Comparison of ENCODE assay signal across 17 mouse cellular contexts in the genomic region with DNA sequence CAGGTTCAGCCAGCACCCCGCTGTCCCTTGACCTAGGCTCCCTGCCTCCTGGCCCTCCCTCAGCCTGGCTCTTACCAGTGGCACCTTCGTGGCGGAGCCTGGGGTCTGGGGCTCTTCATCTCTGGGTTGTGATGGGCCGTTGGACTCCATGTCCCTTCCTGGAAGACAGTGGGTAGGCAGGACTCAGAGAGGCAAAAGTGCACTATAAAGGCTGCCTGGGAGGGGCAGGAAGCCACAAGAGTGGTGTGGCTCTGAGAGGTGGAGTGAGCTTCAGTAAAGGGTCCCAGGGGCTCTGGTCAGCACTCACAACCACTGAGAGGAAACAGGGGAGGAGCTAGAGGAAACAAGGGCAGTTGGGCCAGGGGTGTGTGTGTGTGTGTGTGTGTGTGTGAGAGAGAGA. TPM values are rescaled to one million over a fixed set of nuclear protein-coding genes. Genes with fewer than 3 reads are reported as not detected.
A peak's percentile ranks its signal among the peaks of the same experiment; 100 is the strongest.
DNase-seq lines count a peak whose midpoint lies in the region; ATAC-seq and TF ChIP-seq lines count a peak whose summit lies in the region.
"Had no signal": no experiment of that assay in that cellular context is flagged by ENCODE, and none has a peak within 500 bp of the region (broad histone marks: within the 10 kb centered on the region; RNA-seq: fewer than 3 reads in every experiment).

No protein-coding gene starts in this region.

- no peak for TF ChIP-seq CTCF in kidney, adult 2 months (conservative IDR thresholded peaks at IDR 0.05; ENCODE audit: insufficient read depth, insufficient read length, low read depth, low read length)
- TF ChIP-seq CTCF in E14TG2a.4 (conservative IDR thresholded peaks at IDR 0.05; ENCODE audit: low read length): no peak
- TF ChIP-seq CTCF in left cerebral cortex, adult 2 months (IDR thresholded peaks at IDR 0.05): no peak

- H3K27ac ChIP-seq in kidney, adult 2 months (ENCODE audit: insufficient read depth, low read depth, low read length): no peak overlapping the region
- H3K27ac ChIP-seq in kidney, embryonic 14.5 days (ENCODE audit: low read depth, low read length): no peak overlapping the region
- no peak overlapping the region for H3K27ac ChIP-seq in left cerebral cortex, adult 2 months
- no peak overlapping the region for H3K27ac ChIP-seq in forebrain, embryonic 10.5 days
- H3K27ac ChIP-seq: embryonic facial prominence, embryonic 10.5 days; forebrain, embryonic 13.5 days; hindbrain, postnatal 0 days; neural tube, embryonic 12.5 days had no signal

- TF ChIP-seq POLR2A in kidney, adult 2 months (IDR thresholded peaks at IDR 0.05; ENCODE audit: low read depth, low read length): no peak

- peak; percentile 5 for DNase-seq in kidney, adult 2 months
- peak; percentile 97 for DNase-seq in 416B (ENCODE audit: low read depth)
- no peak for DNase-seq in left cerebral cortex, adult 2 months (ENCODE audit: extremely low spot score in 1 of 2, low spot score in 2 of 2)
- no peak for DNase-seq in adrenal gland, postnatal 36 days
- no peak for DNase-seq in forebrain, embryonic 10.5 days (ENCODE audit: extremely low spot score, low spot score)
- DNase-seq: right cerebral cortex, postnatal 14 days had no signal

- no peak for ATAC-seq in kidney, embryonic 14.5 days (ENCODE audit: low FRiP score, low TSS enrichment)
- ATAC-seq in megakaryocyte, adult 5-6 weeks (ENCODE audit: poor library complexity, severe bottlenecking): peak; percentile 60
- ATAC-seq: forebrain, embryonic 13.5 days; hindbrain, postnatal 0 days had no signal

- 65% methylated on average over 4 of the region's 4 CpGs for WGBS in kidney, adult 2 months
- 58% methylated on average over 4 of the region's 4 CpGs for WGBS in kidney, embryonic 14.5 days
- WGBS in forebrain, embryonic 10.5 days: 91% methylated on average over 4 of the region's 4 CpGs

- no peaks in the 10 kb centered on the region for H3K27me3 ChIP-seq in kidney, adult 2 months (replicated peaks; ENCODE audit: control insufficient read depth, insufficient read depth, low read length)
- no peaks in the 10 kb centered on the region for H3K27me3 ChIP-seq in kidney, embryonic 14.5 days (ENCODE audit: control insufficient read depth, insufficient read depth, low read length)
- peaks cover 46% of the 10 kb centered on the region for H3K27me3 ChIP-seq in E14TG2a.4 (ENCODE audit: insufficient read depth, low read length)
- H3K27me3 ChIP-seq in forebrain, embryonic 10.5 days (ENCODE audit: poor library complexity, severe bottlenecking): no peaks in the 10 kb centered on the region
- H3K27me3 ChIP-seq: forebrain, embryonic 13.5 days; neural tube, embryonic 12.5 days had no signal

- intact Hi-C loops in left cerebral cortex, adult 2 months (cut with DNase I): no loop called here

- H3K9ac ChIP-seq in kidney, embryonic 14.5 days (ENCODE audit: low read depth, low read length): no peak overlapping the region
- H3K9ac ChIP-seq: forebrain, embryonic 13.5 days; neural tube, embryonic 12.5 days had no signal

- no peaks in the 10 kb centered on the region for H3K9me3 ChIP-seq in kidney, embryonic 14.5 days (ENCODE audit: control insufficient read depth, low read length)
- no peaks in the 10 kb centered on the region for H3K9me3 ChIP-seq in E14TG2a.4 (ENCODE audit: low read length)
- H3K9me3 ChIP-seq in forebrain, embryonic 10.5 days: no peaks in the 10 kb centered on the region
- H3K9me3 ChIP-seq: embryonic facial prominence, embryonic 10.5 days; forebrain, embryonic 13.5 days; G1E; neural tube, embryonic 12.5 days had no signal

- H3K4me2 ChIP-seq in kidney, embryonic 14.5 days (replicated peaks; ENCODE audit: low read depth, low read length): no peak overlapping the region
- H3K4me2 ChIP-seq: forebrain, embryonic 13.5 days; neural tube, embryonic 12.5 days had no signal

- no peak overlapping the region for H3K4me3 ChIP-seq in kidney, adult 2 months (ENCODE audit: insufficient read depth, low read depth, low read length)
- no peak overlapping the region for H3K4me3 ChIP-seq in kidney, embryonic 14.5 days (ENCODE audit: low read length)
- peak overlapping the region; percentile 45; the same call in 1 of the 2 replicates for H3K4me3 ChIP-seq in E14TG2a.4 (replicated peaks; ENCODE audit: low read length)
- no peak overlapping the region for H3K4me3 ChIP-seq in left cerebral cortex, adult 2 months
- H3K4me3 ChIP-seq in forebrain, embryonic 10.5 days: no peak overlapping the region
- H3K4me3 ChIP-seq: embryonic facial prominence, embryonic 10.5 days; forebrain, embryonic 13.5 days; neural tube, embryonic 12.5 days had no signal

- H3K36me3 ChIP-seq in kidney, adult 2 months (ENCODE audit: control insufficient read depth, insufficient read depth, low read length): no peaks in the 10 kb centered on the region
- peaks cover 31% of the 10 kb centered on the region; the same call in 1 of the 2 replicates for H3K36me3 ChIP-seq in kidney, embryonic 14.5 days (ENCODE audit: control insufficient read depth, insufficient read depth, low read length)
- H3K36me3 ChIP-seq in E14TG2a.4 (ENCODE audit: insufficient read depth, low read length): no peaks in the 10 kb centered on the region
- H3K36me3 ChIP-seq in forebrain, embryonic 10.5 days (replicated peaks): peaks cover 12% of the 10 kb centered on the region
- H3K36me3 ChIP-seq: G1E had no signal

- 0 out of 2 replicates have a peak, but pooled peaks cover 3% of the 10 kb centered on the region for H3K4me1 ChIP-seq in kidney, adult 2 months (ENCODE audit: control insufficient read depth, insufficient read depth, low read length)
- peaks cover 4% of the 10 kb centered on the region; the same call in 1 of the 2 replicates for H3K4me1 ChIP-seq in kidney, embryonic 14.5 days (ENCODE audit: control insufficient read depth, insufficient read depth, low read length)
- peaks cover 9% of the 10 kb centered on the region for H3K4me1 ChIP-seq in E14TG2a.4 (replicated peaks; ENCODE audit: low read depth, low read length)
- peaks cover 12% of the 10 kb centered on the region for H3K4me1 ChIP-seq in forebrain, embryonic 10.5 days

RNA-seq across cellular contexts. Expression of a gene that starts 27.7 kb away (rescaled TPM):
- polyA plus RNA-seq in kidney, adult 2 months (2012; rRNA removed): 3.0 and 3.5 TPM in 2 replicates
- polyA plus RNA-seq in kidney, embryonic 14.5 days (2014; fragmentation: Nextera tagmentation; extraction: Ambion mirVana): 0.84 and 1.7 TPM in 2 replicates
- 4.9 and 6.3 TPM in 2 replicates for total RNA-seq in megakaryocyte, adult 5-6 weeks (2015)
- 2.2 and 4.3 TPM in 2 replicates for total RNA-seq in megakaryocyte, adult 5-6 weeks (2017)
- 1 to 10 TPM; 1.2 to 2.3 TPM for total RNA-seq in left cerebral cortex, adult 2 months (2021)
- total RNA-seq in adrenal gland, postnatal 36 days (2021): 1 to 10 TPM; 3.1 to 4.3 TPM
- polyA plus RNA-seq in forebrain, embryonic 10.5 days (2016; fragmentation: Nextera tagmentation; extraction: Ambion mirVana): 0.09 and 0.15 TPM in 2 replicates
- polyA plus RNA-seq: G1E had no signal

RNA-seq across cellular contexts. Expression of a gene that starts 43.4 kb away (rescaled TPM):
- polyA plus RNA-seq in kidney, adult 2 months (2012; rRNA removed): 75.0 and 77.1 TPM in 2 replicates
- 18.7 and 30.7 TPM in 2 replicates for polyA plus RNA-seq in kidney, embryonic 14.5 days (2014; fragmentation: Nextera tagmentation; extraction: Ambion mirVana)
- 1.5 and 3.5 TPM in 2 replicates for total RNA-seq in megakaryocyte, adult 5-6 weeks (2015)
- 1.5 and 8.3 TPM in 2 replicates for total RNA-seq in megakaryocyte, adult 5-6 weeks (2017)
- 10 to 100 TPM; 37.6 to 40.9 TPM for total RNA-seq in left cerebral cortex, adult 2 months (2021)
- 10 to 100 TPM; 29.6 to 32.4 TPM for total RNA-seq in adrenal gland, postnatal 36 days (2021)
- polyA plus RNA-seq in forebrain, embryonic 10.5 days (2016; fragmentation: Nextera tagmentation; extraction: Ambion mirVana): 8.9 and 9.4 TPM in 2 replicates
- polyA plus RNA-seq: G1E had no signal

RNA-seq across cellular contexts. Expression of a gene that starts 53.4 kb away (rescaled TPM):
- polyA plus RNA-seq in kidney, adult 2 months (2012; rRNA removed): 0.33 and 1.1 TPM in 2 replicates
- not detected in 2 replicates for polyA plus RNA-seq in kidney, embryonic 14.5 days (2014; fragmentation: Nextera tagmentation; extraction: Ambion mirVana)
- not detected in 2 replicates for total RNA-seq in megakaryocyte, adult 5-6 weeks (2015)
- not detected in 2 replicates for total RNA-seq in megakaryocyte, adult 5-6 weeks (2017)
- not detected for total RNA-seq in left cerebral cortex, adult 2 months (2021)
- 1 to 10 TPM; 1.3 to 3.8 TPM for total RNA-seq in adrenal gland, postnatal 36 days (2021)
- polyA plus RNA-seq in forebrain, embryonic 10.5 days (2016; fragmentation: Nextera tagmentation; extraction: Ambion mirVana): not detected in 2 replicates
- total RNA-seq: gastrocnemius, postnatal 4 days; hindbrain, postnatal 0 days had no signal
- polyA plus RNA-seq: embryonic facial prominence, embryonic 10.5 days; forebrain, embryonic 13.5 days; G1E; hindbrain, postnatal 0 days; large intestine, adult 2 months; limb, embryonic 11.5 days; neural tube, embryonic 12.5 days had no signal

Comparison
In these comparisons a context has a peak if more than half of its experiments do, and no peak if none do; other contexts are left out.
1. DNase-seq: peak in kidney, adult 2 months (single experiment) and 416B (single experiment); none in left cerebral cortex, adult 2 months (0 of 2), adrenal gland, postnatal 36 days (0 of 2) and forebrain, embryonic 10.5 days (single experiment).